Mouse (Mus musculus) heart, postnatal 4 days (tissue): ENCODE measurements around the gene Nek8. TPM values are rescaled to one million over a fixed set of nuclear protein-coding genes. Genes with fewer than 3 reads are reported as not detected.
A peak's percentile ranks its signal among the peaks of the same experiment; 100 is the strongest.
"Not testable (repeated sequence)": the region's sequence is repeated elsewhere in the genome, so short reads cannot be mapped to it uniquely, and the experiment has no call there.

Experiments used
- DNase-seq: peaks from one replicate; pipeline ENCODE4 v3.0.0; 2021
- microRNA-seq, 2 experiments: library from miRNA; unstranded; fragments of <30 nt; microRNA quantifications; one replicate each; pipeline ENCODE4 v1.2.0; 2021 to 2022
- total RNA-seq, 2 experiments: library from RNA; stranded (reverse); gene quantifications; 2 replicates each; pipeline ENCODE4 v1.2.3; 2021

Nek8 gene
- total RNA-seq, 2 experiments from 2014 or later: 7.7 to 8.6 TPM

- no peak for DNase-seq
Measured at GRCm38 (mm10) chr11:78140665-78141064, 35.8 kb downstream of the Nek8 start.

- DNase-seq: no peak
Measured at GRCm38 (mm10) chr11:78138023-78138422, 38.5 kb downstream of the Nek8 start.

- DNase-seq: no peak
Measured at GRCm38 (mm10) chr11:78137584-78137983, 38.9 kb downstream of the Nek8 start.

GRCm38 (mm10) chr11:78136132-78136531, 40.3 kb downstream of the Nek8 start:
- DNase-seq: no peak

- not testable (repeated sequence) for DNase-seq
Measured at GRCm38 (mm10) chr11:78135314-78135713, 41.2 kb downstream of the Nek8 start.

- no peak for DNase-seq
Measured at GRCm38 (mm10) chr11:78134344-78134743, 42.1 kb downstream of the Nek8 start.

DNA sequence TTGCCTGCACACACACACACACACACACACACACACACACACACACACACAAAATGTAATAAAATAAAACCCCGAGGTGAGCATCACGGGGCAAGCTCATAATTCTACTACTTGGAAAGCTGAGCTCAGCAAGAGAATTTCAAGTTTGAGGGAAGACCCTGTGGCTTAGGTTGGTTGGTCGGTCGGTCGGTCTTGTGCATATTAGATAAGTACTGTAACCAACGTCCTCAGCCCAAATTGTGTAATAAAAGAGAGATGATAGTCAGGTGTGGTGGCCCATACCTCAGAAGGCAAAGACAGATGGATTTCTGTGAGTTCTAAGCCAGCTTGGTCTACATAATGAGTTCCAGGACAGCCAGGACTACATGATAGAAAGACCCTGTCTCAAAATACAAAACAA, 42.6 kb downstream of the Nek8 start:
- no peak for DNase-seq

DNA sequence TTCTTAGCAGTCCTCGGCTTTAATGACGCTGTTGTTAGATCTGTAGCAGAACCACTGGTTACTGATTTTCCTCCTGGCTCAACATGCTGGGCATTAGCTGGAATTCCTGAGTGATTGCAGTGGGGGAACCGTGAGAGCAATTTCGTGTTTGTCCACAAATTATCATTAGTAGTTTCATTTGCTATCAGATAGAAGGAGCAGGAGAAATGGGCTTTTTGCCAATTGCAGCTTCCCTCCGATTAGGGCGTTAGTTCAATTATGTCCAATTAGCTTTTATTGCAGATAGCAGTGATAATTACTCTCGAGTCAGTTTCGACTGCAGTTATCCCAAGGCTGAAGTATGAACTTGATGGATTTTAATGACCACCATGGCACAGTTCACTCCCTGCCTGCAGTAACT, 47.0 kb downstream of the Nek8 start:
- DNase-seq: no peak

- DNase-seq: no peak
Measured at GRCm38 (mm10) chr11:78126739-78127138, 49.7 kb downstream of the Nek8 start.

DNA sequence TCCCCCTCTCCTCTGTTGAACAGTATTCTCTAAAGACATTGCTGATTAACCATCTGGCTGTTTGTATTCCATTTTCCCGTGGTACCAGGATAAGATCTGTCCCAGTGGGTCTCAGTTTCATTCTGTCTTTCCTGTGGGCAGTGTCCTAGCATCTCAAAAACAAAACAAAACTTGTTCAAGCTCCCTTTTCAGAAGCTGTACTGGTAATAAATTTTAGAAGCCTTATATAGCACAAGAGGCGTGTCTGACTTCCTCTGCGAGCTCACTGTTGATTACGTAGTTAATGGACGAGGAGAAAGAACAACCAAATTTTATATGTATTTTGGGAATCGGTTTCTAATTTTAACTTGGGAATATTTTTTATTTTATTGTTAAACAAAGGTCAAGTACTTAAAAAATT, 50.8 kb downstream of the Nek8 start:
- no peak for DNase-seq

DNA sequence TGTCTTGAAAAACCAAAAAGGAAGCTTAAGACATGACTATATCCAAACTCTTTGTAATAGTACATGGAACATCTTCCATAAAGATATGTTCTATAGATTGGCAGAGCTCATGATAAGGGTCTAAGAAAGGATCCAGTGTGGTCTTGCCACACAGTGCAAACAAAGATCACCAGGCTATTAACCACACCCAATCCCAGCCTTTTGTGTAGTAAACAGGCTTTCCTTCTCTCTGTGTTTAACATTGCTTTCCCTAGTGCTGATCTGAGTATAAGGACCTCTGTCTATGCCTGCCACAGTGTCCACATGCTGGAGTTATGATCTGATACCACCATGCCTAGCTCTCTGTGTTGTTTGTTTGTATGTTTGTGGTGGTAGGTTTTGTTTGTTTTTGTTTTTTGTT, 52.7 kb downstream of the Nek8 start:
- DNase-seq: no peak

- no peak for DNase-seq
Measured at GRCm38 (mm10) chr11:78122815-78123214, 53.7 kb downstream of the Nek8 start.

GRCm38 (mm10) chr11:78121176-78121575, 55.3 kb downstream of the Nek8 start:
- DNase-seq: peak; percentile 29

DNA sequence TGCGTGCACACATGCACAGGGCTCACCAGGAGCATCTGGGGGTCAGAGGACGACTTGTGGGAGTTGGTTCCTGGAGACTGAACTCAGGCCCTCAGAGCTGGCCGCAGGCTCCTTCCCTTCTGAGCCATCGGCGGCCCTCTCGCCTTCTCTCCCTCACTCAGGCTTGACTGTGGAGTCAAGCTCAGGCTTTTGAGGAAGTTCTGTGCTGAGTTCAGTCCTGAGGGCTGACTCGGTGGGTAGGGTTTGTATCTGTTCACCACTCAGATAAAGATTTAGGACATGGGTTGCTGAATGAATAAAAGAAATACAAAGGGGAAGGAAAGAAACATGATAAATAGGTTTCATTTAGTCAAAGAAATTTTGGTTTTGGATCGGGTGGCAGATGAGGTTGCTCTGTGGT, 56.6 kb downstream of the Nek8 start:
- DNase-seq: no peak

- no peak for DNase-seq
Measured at GRCm38 (mm10) chr11:78118467-78118866, 58.0 kb downstream of the Nek8 start.

DNA sequence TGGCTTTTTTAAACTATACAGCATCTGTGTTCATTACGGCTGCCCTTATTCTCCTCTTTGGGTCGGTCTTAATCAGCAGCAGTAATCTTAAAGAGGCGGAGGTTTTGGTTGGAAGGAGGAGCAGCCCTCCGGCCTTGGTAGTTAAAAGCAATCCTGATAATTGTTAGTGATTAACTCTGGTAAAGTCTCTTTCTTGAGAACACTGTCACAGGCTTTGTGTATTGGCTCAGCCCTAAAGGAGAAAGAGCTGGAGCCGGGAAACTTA, 60.4 kb downstream of the Nek8 start:
- no peak for DNase-seq

Small RNA genes within 50 kb of the gene (microRNA-seq; reads per million reads assigned to microRNA genes)
- 1.4 reads per million in 2 experiments for gene Mir7653

Other genes with a start within 250 kb of the Nek8 start
- under 1 TPM; 0.14 to 0.19 TPM for gene Sez6, start 245.9 kb downstream of the Nek8 start, total RNA-seq
- gene Phf12, start 193.9 kb downstream of the Nek8 start, total RNA-seq: 10 to 100 TPM; 42.3 to 43.2 TPM
- 1 to 10 TPM; 7.8 to 9.3 TPM for gene Dhrs13, start 144.4 kb downstream of the Nek8 start, total RNA-seq
- gene Flot2, start 138.7 kb downstream of the Nek8 start, total RNA-seq: 10 to 100 TPM; 89.1 to 98.5 TPM
- gene Eral1, start 96.3 kb downstream of the Nek8 start, total RNA-seq: 10 to 100 TPM; 23.7 to 24.0 TPM
- 10 to 100 TPM; 17.1 to 17.5 TPM for gene Fam222b, start 82.0 kb downstream of the Nek8 start, total RNA-seq
- 10 to 100 TPM; 25.8 to 27.5 TPM for gene Traf4, start 11.1 kb downstream of the Nek8 start, total RNA-seq
- 1 to 10 TPM; 8.4 to 9.8 TPM for gene Tlcd1, start within 50 bp of the Nek8 start, total RNA-seq
- gene Rpl23a, start 6.9 kb upstream of the Nek8 start, total RNA-seq: 1,000 to 10,000 TPM; 1,082 to 1,148 TPM
- 10 to 100 TPM; 25.2 to 28.0 TPM for gene Rab34, start 11.8 kb upstream of the Nek8 start, total RNA-seq
- 1 to 10 TPM in 1 of 2 experiments, under 1 TPM in 1; 0.81 to 1.4 TPM for gene Proca1, start 16.7 kb upstream of the Nek8 start, total RNA-seq
- 10 to 100 TPM; 41.2 to 43.9 TPM for gene Sdf2, start 69.1 kb upstream of the Nek8 start, total RNA-seq
- 10 to 100 TPM; 35.7 to 37.2 TPM for gene Supt6, start 69.3 kb upstream of the Nek8 start, total RNA-seq
- 100 to 1,000 TPM; 178 to 185 TPM for gene 2610507B11Rik, start 85.1 kb upstream of the Nek8 start, total RNA-seq
- 1 to 10 TPM; 1.2 to 1.4 TPM for gene BC030499, start 114.2 kb upstream of the Nek8 start, total RNA-seq
- 10 to 100 TPM; 32.6 to 33.2 TPM for gene Spag5, start 124.9 kb upstream of the Nek8 start, total RNA-seq
- 1 to 10 TPM; 3.3 to 3.6 TPM for gene Aldoc, start 146.3 kb upstream of the Nek8 start, total RNA-seq
- gene Pigs, start 151.7 kb upstream of the Nek8 start, total RNA-seq: 10 to 100 TPM; 27.0 to 27.2 TPM
- 10 to 100 TPM; 13.5 to 14.6 TPM for gene Unc119, start 166.8 kb upstream of the Nek8 start, total RNA-seq
- gene Foxn1, start 209.9 kb upstream of the Nek8 start, total RNA-seq: not detected
- not detected for gene Slc13a2, start 245.5 kb upstream of the Nek8 start, total RNA-seq